In the genomic region with DNA sequence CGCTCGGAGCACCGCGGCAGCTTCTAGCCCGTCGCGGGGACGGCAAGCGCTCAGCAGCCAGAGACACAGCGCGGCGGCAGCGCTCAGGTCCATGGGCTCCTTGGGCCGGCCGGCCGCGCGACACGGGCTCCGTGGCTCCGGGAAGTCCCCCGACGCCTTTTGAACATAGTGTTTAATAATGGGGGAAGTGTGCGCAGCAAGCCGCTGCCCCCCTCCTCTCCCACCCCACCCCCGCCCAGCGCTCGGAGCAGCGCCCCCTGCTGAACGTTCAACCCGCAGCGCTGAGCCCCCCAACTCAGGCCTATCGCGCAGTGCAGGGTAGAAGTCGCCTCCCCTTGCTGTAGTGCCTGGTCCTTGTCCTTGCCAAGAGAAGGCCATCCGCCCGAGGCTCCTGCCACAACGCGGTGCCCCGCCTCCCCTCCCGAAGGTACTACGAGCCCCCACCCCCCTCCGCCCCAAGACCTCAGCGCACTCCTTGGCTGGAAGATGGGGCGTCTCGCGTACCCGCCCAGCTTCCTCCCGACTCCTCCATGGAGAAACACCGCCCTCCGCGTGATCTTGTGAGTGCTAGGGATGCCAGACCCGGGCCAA, we compare ENCODE assay signal across 8 mouse cellular contexts. TPM values are rescaled to one million over a fixed set of nuclear protein-coding genes. Genes with fewer than 3 reads are reported as not detected.
A peak's percentile ranks its signal among the peaks of the same experiment; 100 is the strongest.
DNase-seq lines count a peak whose midpoint lies in the region; ATAC-seq and TF ChIP-seq lines count a peak whose summit lies in the region.

A gene (minus strand): TSS at position 114 of the 591 bp plus-strand sequence.

- peaks cover 90% of the 10 kb centered on the region for H3K27me3 ChIP-seq in kidney, postnatal 0 days (ENCODE audit: insufficient read depth, low read length)
- H3K27me3 ChIP-seq in embryonic facial prominence, embryonic 10.5 days (replicated peaks; ENCODE audit: low read depth, poor library complexity, severe bottlenecking), result peaks cover 96% of the 10 kb centered on the region
- peaks cover 92% of the 10 kb centered on the region for H3K27me3 ChIP-seq in intestine, embryonic 15.5 days (replicated peaks)
- peaks cover 85% of the 10 kb centered on the region for H3K27me3 ChIP-seq in neural tube, embryonic 12.5 days (replicated peaks)

- peak; percentile 24; the same call in 1 of the 2 replicates for TF ChIP-seq CTCF in kidney, postnatal 0 days (IDR thresholded peaks at IDR 0.05; ENCODE audit: low read depth)

- H3K4me2 ChIP-seq in kidney, postnatal 0 days (ENCODE audit: low read length), result peak within 1 kb of the TSS; percentile 71
- H3K4me2 ChIP-seq in intestine, embryonic 15.5 days (replicated peaks), result peak within 1 kb of the TSS; percentile 87
- peak within 1 kb of the TSS; percentile 80 for H3K4me2 ChIP-seq in neural tube, embryonic 12.5 days (replicated peaks)

- ATAC-seq in kidney, postnatal 0 days (replicated peaks; ENCODE audit: low FRiP score, low read depth), result peak; percentile 33; the same call in 1 of the 2 replicates
- ATAC-seq in intestine, embryonic 15.5 days, result peak; percentile 26; the same call in 1 of the 2 replicates
- peak; percentile 37 for ATAC-seq in neural tube, embryonic 12.5 days (ENCODE audit: low FRiP score, low read depth)

- DNase-seq in kidney, postnatal 0 days (ENCODE audit: low spot score), result peak; percentile 35
- no peak for DNase-seq in kidney, adult 8-10 months
- peak; percentile 68 for DNase-seq in embryonic facial prominence, embryonic 10.5 days (ENCODE audit: low spot score)
- no peak for DNase-seq in spleen, postnatal 10 days (ENCODE audit: low spot score in 2 of 2)
- no peak for DNase-seq in lung, postnatal 14 days
- no peak for DNase-seq in frontal cortex, postnatal 14 days (ENCODE audit: low spot score in 2 of 2)

- H3K9ac ChIP-seq in kidney, postnatal 0 days (ENCODE audit: low read depth, low read length), result peak within 1 kb of the TSS; percentile 46; the same call in 1 of the 2 replicates
- H3K9ac ChIP-seq in intestine, embryonic 15.5 days, result peak within 1 kb of the TSS; percentile 36
- peak within 1 kb of the TSS; percentile 55 for H3K9ac ChIP-seq in neural tube, embryonic 12.5 days

- WGBS in kidney, postnatal 0 days, result 1% methylated on average over 52 of the region's 53 CpGs
- under 1% methylated on average over 53 of the region's 53 CpGs for WGBS in embryonic facial prominence, embryonic 10.5 days
- WGBS in intestine, embryonic 15.5 days, result under 1% methylated on average over 49 of the region's 53 CpGs
- WGBS in neural tube, embryonic 12.5 days, result under 1% methylated on average over 52 of the region's 53 CpGs

- peak within 1 kb of the TSS; percentile 45 for H3K4me3 ChIP-seq in kidney, postnatal 0 days (replicated peaks; ENCODE audit: low read depth, low read length)
- H3K4me3 ChIP-seq in embryonic facial prominence, embryonic 10.5 days, result peak within 1 kb of the TSS; percentile 60
- peak within 1 kb of the TSS; percentile 42 for H3K4me3 ChIP-seq in intestine, embryonic 15.5 days (replicated peaks)
- peak within 1 kb of the TSS; percentile 34 for H3K4me3 ChIP-seq in neural tube, embryonic 12.5 days

- peaks cover 20% of the 10 kb centered on the region for H3K4me1 ChIP-seq in kidney, postnatal 0 days (replicated peaks; ENCODE audit: insufficient read depth, low read length)
- H3K4me1 ChIP-seq in embryonic facial prominence, embryonic 10.5 days, result peaks cover 55% of the 10 kb centered on the region
- peaks cover 32% of the 10 kb centered on the region for H3K4me1 ChIP-seq in intestine, embryonic 15.5 days (replicated peaks)
- peaks cover 31% of the 10 kb centered on the region for H3K4me1 ChIP-seq in neural tube, embryonic 12.5 days

- H3K9me3 ChIP-seq in kidney, postnatal 0 days (replicated peaks; ENCODE audit: low read length), result no peaks in the 10 kb centered on the region
- H3K9me3 ChIP-seq in embryonic facial prominence, embryonic 10.5 days, result no peaks in the 10 kb centered on the region
- H3K9me3 ChIP-seq in intestine, embryonic 15.5 days, result no peaks in the 10 kb centered on the region
- no peaks in the 10 kb centered on the region for H3K9me3 ChIP-seq in neural tube, embryonic 12.5 days

- no peaks in the 10 kb centered on the region for H3K36me3 ChIP-seq in kidney, postnatal 0 days (ENCODE audit: insufficient read depth, low read length)
- H3K36me3 ChIP-seq in embryonic facial prominence, embryonic 10.5 days (replicated peaks), result no peaks in the 10 kb centered on the region
- no peaks in the 10 kb centered on the region for H3K36me3 ChIP-seq in intestine, embryonic 15.5 days
- H3K36me3 ChIP-seq in neural tube, embryonic 12.5 days, result no peaks in the 10 kb centered on the region

- H3K27ac ChIP-seq in kidney, postnatal 0 days, result no peak within 1 kb of the TSS
- H3K27ac ChIP-seq in embryonic facial prominence, embryonic 10.5 days (replicated peaks), result peak within 1 kb of the TSS; percentile 48
- H3K27ac ChIP-seq in intestine, embryonic 15.5 days, result no peak within 1 kb of the TSS
- H3K27ac ChIP-seq in neural tube, embryonic 12.5 days, result no peak within 1 kb of the TSS

RNA-seq across cellular contexts. Expression of the gene that starts here (rescaled TPM):
- 2.3 and 3.1 TPM in 2 replicates for polyA plus RNA-seq in kidney, postnatal 0 days (2015; fragmentation: Nextera tagmentation; extraction: Ambion mirVana)
- polyA plus RNA-seq in embryonic facial prominence, embryonic 10.5 days (2016; fragmentation: Nextera tagmentation; extraction: Ambion mirVana), result 0.10 and 0.17 TPM in 2 replicates
- polyA plus RNA-seq in intestine, embryonic 15.5 days (2015; fragmentation: Nextera tagmentation; extraction: Ambion mirVana), result not detected in 2 replicates
- polyA plus RNA-seq in neural tube, embryonic 12.5 days (2016; fragmentation: Nextera tagmentation; extraction: Ambion mirVana), result 0.39 and 0.42 TPM in 2 replicates

Comparison
In these comparisons a context has a peak if more than half of its experiments do, and no peak if none do; other contexts are left out.
1. Peak in DNase-seq, H3K4me3 ChIP-seq and H3K27ac ChIP-seq in embryonic facial prominence, embryonic 10.5 days; RNA of the gene not detected or under 1 TPM.
2. Peak in ATAC-seq, H3K4me3 ChIP-seq, H3K9ac ChIP-seq and H3K4me2 ChIP-seq in intestine, embryonic 15.5 days; RNA of the gene not detected or under 1 TPM.
3. Peak in ATAC-seq, H3K4me3 ChIP-seq, H3K9ac ChIP-seq and H3K4me2 ChIP-seq in neural tube, embryonic 12.5 days; RNA of the gene not detected or under 1 TPM.